Mouse (Mus musculus): ENCODE measurements around the gene Rabep2. TPM values are rescaled to one million over a fixed set of nuclear protein-coding genes. Genes with fewer than 3 reads are reported as not detected.
"Not testable (repeated sequence)": the region's sequence is repeated elsewhere in the genome, so short reads cannot be mapped to it uniquely, and the experiment has no call there.

Gene Rabep2
- total RNA-seq, 1 experiment from 2014 or later, result 23.1 TPM

GRCm38 (mm10) chr7:126487052-126487483 lies 58.5 kb downstream of the Rabep2 start, which contains the start of gene Tufm:
TSS of gene Tufm (plus strand) at chr7:126487361.
- ATAC-seq (replicated peaks; ENCODE audit: low read depth, poor library complexity, severe bottlenecking), result peak; percentile 87

GRCm38 (mm10) chr7:126487617-126488385 lies 59.2 kb downstream of the Rabep2 start:
- ATAC-seq (replicated peaks; ENCODE audit: low read depth, poor library complexity, severe bottlenecking), result not testable (repeated sequence)

- no peak for ATAC-seq (replicated peaks; ENCODE audit: low read depth, poor library complexity, severe bottlenecking)
These were observed 62.4 kb downstream of the Rabep2 start for GRCm38 (mm10) chr7:126491005-126491404.

- ATAC-seq (replicated peaks; ENCODE audit: low read depth, poor library complexity, severe bottlenecking), result no peak
These were observed 63.4 kb downstream of the Rabep2 start for GRCm38 (mm10) chr7:126491973-126492372.

- no peak for ATAC-seq (replicated peaks; ENCODE audit: low read depth, poor library complexity, severe bottlenecking)
These were observed 65.6 kb downstream of the Rabep2 start for GRCm38 (mm10) chr7:126494120-126494519.

GRCm38 (mm10) chr7:126496475-126496874 lies 67.9 kb downstream of the Rabep2 start:
- ATAC-seq (replicated peaks; ENCODE audit: low read depth, poor library complexity, severe bottlenecking), result no peak

GRCm38 (mm10) chr7:126497966-126498365 lies 69.4 kb downstream of the Rabep2 start:
- no peak for ATAC-seq (replicated peaks; ENCODE audit: low read depth, poor library complexity, severe bottlenecking)

Other genes starting within 250 kb of the Rabep2 start
- 61.5 and 76.0 TPM in 2 replicates for gene Xpo6, start 228.3 kb upstream of the Rabep2 start, total RNA-seq (2017)
- gene Sbk1, start 156.1 kb upstream of the Rabep2 start, total RNA-seq (2017), result 5.2 and 5.7 TPM in 2 replicates
- 16.4 and 22.4 TPM in 2 replicates for gene Lat, start 59.2 kb upstream of the Rabep2 start, total RNA-seq (2017)
- 5.6 and 11.3 TPM in 2 replicates for gene Spns1, start 51.3 kb upstream of the Rabep2 start, total RNA-seq (2017)
- 18.2 and 24.4 TPM in 2 replicates for gene Nfatc2ip, start 32.0 kb upstream of the Rabep2 start, total RNA-seq (2017)
- gene Cd19, start 13.9 kb upstream of the Rabep2 start, total RNA-seq (2017), result 0.32 TPM in 1 of 2 replicates, not detected in the other
- gene Atp2a1, start 34.3 kb downstream of the Rabep2 start, total RNA-seq (2017), result 0.41 TPM in 1 of 2 replicates, not detected in the other
- gene Sh2b1, start 46.7 kb downstream of the Rabep2 start, total RNA-seq (2017), result 16.6 and 17.3 TPM in 2 replicates
- gene Tufm, start 58.6 kb downstream of the Rabep2 start, total RNA-seq (2017), result 92.3 and 108 TPM in 2 replicates
- 37.0 and 51.1 TPM in 2 replicates for gene Atxn2l, start 74.7 kb downstream of the Rabep2 start, total RNA-seq (2017)
- 231 and 257 TPM in 2 replicates for gene Eif3c, start 137.7 kb downstream of the Rabep2 start, total RNA-seq (2017)
- gene Apobr, start 156.2 kb downstream of the Rabep2 start, total RNA-seq (2017), result 5.7 and 6.5 TPM in 2 replicates
- 18.1 and 21.2 TPM in 2 replicates for gene Cln3, start 157.1 kb downstream of the Rabep2 start, total RNA-seq (2017)
- gene Il27, start 166.2 kb downstream of the Rabep2 start, total RNA-seq (2017), result 0.23 TPM in 1 of 2 replicates, not detected in the other
- 2.5 and 2.8 TPM in 2 replicates for gene Nupr1, start 202.1 kb downstream of the Rabep2 start, total RNA-seq (2017)
- gene Sgf29, start 220.6 kb downstream of the Rabep2 start, total RNA-seq (2017), result 40.8 and 51.8 TPM in 2 replicates
- gene Sult1a1, start 247.7 kb downstream of the Rabep2 start, total RNA-seq (2017), result 0.37 TPM in 1 of 2 replicates, not detected in the other

All from common myeloid progenitor, adult 5-6 weeks (primary cell).